Mouse (Mus musculus): Measurements from ENCODE around the gene Mier3. TPM values are rescaled to one million over a fixed set of nuclear protein-coding genes. Genes with fewer than 3 reads are reported as not detected.
"Not testable (repeated sequence)": the region's sequence is repeated elsewhere in the genome, so short reads cannot be mapped to it uniquely, and the experiment has no call there.

The Mier3 gene
- total RNA-seq, 2 experiments from 2014 or later, result 9.4 to 12.4 TPM

DNA sequence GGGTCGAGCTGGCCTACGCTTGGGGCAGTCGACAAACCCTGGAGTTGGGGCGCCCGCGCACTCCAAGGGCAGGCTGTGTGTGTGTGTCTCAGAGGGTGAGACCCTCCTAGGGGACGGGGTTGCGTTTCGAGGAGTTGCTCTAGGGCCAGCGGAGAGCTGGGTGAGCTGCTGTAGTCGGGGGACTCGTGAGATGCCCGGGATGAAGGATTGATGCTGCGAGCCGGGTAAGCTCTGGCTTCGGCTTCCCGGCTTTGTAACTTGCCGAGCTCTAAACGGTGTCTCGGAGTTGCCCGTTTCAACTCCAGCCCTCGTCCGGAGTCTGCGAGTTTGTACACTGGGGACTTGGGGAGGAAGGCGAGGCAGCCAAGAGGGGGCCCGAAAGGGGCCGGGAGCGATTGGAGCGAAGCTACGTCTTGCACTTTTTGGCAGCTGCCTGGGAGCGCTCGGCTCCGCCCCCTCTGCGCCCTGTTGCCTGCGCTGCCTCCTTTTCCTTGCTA is 6.6 kb downstream of the Mier3 start:
- peak; percentile 63 for DNase-seq (ENCODE audit: low spot score)

GRCm38 (mm10) chr13:111703396-111703795 is 22.6 kb downstream of the Mier3 start:
- no peak for DNase-seq (ENCODE audit: low spot score)

GRCm38 (mm10) chr13:111703952-111704351 is 23.2 kb downstream of the Mier3 start:
- not testable (repeated sequence) for DNase-seq (ENCODE audit: low spot score)

DNA sequence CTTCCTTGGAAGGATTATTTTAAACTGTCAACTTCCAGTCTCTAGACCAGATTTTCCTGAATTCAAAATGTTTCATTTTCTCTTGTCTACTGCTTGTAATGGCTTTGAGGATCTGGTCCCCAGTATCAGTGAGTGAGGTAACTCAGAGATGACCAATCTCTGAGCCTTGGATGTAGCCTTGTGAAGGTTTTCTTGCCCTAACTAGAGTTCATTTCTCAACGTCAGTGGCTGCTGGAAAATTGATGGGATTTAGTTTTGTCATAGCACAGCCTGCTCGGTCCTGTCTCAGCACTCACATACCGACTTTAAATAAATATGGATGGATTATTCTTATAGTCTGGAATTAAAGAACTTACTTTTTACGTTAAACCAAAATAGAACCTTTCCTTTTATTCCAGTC is 29.8 kb downstream of the Mier3 start:
- no peak for DNase-seq (ENCODE audit: low spot score)

GRCm38 (mm10) chr13:111719726-111720125 is 38.9 kb downstream of the Mier3 start:
- no peak for DNase-seq (ENCODE audit: low spot score)

DNA sequence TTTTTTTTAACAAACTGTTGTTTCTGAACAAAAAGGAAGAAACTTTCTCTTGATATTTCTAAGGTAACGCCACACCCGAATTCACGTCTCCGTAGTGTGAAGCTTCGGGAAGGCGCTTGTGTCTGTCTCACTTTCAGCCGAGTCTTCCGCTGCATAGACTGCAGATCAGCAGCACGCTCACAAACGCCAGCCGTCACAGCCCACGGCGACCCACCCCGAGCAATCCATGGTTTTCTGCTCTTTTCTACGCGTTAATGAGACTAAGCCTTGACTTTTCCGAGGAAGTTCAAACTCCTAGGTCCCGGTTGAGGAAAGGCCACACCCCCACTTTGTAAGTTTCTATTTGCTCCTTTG is 44.0 kb downstream of the Mier3 start:
- DNase-seq (ENCODE audit: low spot score), result no peak

DNA sequence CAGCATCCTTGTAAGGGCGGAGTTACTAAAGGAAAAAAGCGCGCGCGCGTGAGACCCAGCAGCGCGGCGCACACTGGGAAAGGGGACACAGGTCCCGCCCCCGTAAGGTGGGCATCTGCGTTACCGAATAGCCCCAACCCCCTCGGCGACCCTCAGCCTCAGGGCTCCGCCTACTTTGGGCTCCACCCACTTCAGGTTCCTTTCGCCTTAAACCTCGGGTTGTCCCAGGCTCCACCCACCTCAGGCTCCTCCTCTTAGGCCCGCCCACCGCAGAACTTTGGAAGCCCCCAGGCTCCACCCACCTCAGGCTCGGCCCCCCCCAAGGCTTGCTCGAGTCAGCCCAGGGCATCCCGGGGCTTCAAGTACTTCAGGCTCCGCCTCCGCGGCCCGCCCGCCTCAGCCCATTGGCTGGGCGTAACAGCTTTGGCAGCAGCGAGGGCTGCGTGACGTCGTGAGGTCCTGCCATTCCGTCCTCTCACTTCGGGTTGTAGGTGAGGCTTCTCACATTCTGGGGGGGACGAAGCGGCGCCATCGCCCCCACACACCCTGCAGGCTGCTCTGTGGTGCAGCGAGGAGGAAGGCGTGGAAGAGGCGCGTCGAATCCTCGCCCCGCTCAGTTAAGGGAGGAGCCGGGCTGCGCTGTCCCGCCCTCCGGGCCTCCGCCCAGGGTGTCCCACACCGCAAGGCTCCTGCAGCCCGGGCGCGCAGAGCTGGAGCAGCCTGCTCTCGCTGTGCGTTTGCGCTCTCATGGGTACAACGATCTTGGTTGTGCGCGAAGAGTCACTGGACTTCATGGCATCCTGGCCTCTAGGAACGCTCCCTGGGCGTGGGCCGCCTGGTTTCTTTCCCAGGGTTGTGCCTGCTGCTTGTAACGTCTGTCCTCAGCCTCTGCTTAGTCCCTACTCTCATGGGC is 44.6 kb downstream of the Mier3 start:
- peak; percentile 98 for DNase-seq (ENCODE audit: low spot score)

DNA sequence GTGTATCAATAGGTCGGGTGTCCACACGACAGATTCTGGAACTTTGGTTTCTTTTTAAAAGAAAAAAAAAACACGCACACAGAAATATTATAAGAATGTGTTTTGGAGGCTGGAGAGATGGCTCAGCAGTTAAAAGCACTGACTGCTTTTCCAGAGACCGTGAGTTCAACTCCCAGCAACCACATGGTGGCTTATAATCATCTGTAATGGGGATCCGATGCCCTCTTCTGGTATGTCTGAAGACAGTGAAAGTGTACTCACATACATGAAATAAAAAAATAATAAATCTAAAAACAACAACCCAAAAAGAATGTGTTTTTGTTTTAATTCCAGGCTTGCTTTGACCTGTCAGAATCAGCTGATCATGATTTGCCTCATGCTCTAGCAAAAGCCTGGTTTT is 46.1 kb downstream of the Mier3 start:
- DNase-seq (ENCODE audit: low spot score), result no peak

DNA sequence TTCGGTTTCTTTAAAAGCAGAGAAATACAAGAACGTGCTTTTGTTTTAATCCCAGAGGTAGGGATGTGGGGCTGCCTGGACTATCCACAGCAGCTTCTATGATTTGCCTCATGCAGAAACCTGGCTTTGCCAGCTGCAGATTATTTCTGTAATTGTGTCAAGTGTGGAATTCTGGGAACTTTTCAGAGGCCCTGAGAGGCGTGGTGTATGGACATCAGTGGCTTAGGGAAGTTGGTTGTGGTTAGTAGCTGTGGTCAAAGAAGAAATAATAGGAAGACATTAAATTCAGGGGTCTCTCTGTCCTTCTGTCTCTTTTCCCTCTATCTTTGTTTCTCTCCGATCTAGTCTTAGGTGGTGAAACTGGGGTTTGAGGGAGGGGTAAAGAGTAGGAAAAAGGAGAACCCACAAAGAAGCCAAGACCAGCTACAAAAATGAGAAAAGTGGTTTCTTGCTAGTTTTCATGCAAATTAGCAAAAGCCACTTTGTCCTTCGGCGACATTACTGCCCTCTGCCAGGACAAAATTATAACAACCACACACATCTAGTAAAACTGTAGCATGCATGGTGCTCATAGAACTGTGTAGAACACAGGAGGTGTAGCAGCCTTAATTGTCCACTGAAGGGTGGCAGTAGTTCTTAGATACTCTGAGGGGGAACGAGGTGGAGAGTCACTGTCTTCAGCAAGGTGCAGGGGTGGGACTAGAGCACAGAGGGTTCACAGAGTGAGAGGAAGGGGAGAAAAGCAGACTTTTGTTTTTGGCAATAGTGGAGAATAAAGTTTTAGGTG is 60.6 kb downstream of the Mier3 start:
- no peak for DNase-seq (ENCODE audit: low spot score)

DNA sequence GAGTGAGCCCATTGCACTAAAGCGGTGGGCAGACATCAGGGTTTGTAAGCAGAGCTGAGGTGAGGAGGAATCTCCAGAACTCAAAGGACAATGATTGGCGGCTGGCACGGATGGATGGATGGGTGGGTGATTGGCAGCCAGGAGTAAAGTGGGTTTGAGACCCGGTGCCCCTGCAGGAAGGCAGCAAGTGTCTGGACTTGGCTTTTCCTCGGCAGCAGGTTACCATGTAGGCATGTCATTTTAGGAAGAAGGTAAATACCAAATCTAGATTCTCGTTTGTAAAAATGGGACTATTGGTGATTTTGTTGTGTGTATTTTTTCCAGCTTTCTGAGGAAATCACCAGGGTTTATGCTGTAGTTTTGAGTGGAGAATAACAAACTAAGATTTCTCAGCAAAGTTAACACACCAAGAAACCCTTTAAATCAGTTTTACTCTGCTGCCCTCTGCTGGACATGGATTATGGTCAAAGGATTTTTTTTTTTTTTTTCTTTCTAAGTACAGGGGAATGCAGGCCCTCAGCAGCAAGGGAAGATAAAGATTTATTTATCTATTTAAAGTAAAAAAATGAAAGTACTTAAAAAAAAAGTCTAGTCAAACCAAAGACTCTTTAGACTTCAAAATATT is 61.3 kb downstream of the Mier3 start:
- peak; percentile 54 for DNase-seq (ENCODE audit: low spot score)

GRCm38 (mm10) chr13:111744233-111745000 is 63.6 kb downstream of the Mier3 start:
- DNase-seq (ENCODE audit: low spot score), result no peak

DNA sequence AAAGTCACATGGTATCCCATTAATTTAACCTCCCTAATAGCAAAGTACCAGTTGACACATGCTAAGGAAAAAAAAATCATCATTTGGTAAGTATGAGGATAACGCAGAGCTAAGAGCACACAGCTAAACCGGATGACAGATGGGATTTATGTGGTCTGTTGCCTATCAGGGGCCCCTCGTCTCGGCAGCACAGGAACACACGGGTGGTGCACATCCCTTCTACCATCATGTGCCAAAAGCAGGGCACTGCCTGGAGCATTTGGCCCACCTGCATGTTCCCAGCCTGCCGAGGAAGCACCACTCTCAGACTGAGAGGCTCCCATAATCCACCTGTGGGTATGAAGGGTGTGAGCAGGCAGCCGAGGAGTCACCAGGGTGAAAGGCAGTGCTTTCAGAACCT is 64.4 kb downstream of the Mier3 start:
- DNase-seq (ENCODE audit: low spot score), result no peak

GRCm38 (mm10) chr13:111746831-111747230 is 66.1 kb downstream of the Mier3 start:
- no peak for DNase-seq (ENCODE audit: low spot score)

DNA sequence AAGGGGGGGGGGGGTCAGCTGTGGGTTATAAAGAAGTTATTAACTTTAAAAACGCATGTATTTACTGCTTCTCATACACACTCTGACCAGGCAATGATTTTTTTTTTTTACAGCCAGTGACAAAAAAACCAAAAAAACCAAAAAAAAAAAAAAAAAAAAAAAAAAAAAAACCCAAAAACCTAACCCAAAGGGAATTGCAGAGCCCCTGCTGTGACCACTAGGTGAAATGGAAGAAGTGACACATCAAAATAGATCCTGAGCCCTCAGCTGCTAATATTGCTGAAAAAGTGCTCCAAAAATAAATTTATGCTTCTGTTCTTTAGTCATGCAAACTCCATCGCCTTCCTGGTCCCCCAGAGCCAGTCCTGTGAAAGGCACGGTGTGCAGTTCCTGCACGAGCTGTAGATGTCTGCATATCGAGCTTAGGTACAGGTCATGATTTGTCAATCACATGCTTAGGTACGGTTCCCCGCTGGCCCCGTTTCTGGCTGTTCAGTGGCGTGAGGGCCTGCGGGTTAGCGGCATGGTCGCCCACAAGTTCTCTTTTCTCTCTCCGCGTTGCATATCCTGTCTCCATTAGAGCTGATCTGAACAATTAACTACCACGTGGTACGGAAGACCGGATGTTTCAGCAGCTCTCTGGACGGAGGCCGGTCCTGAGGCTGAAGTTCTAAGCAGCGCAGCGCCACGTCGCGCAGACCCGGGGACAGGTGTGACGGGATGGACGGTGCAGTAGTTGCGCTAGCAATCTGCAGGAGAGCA is 67.7 kb downstream of the Mier3 start:
- no peak for DNase-seq (ENCODE audit: low spot score)

DNA sequence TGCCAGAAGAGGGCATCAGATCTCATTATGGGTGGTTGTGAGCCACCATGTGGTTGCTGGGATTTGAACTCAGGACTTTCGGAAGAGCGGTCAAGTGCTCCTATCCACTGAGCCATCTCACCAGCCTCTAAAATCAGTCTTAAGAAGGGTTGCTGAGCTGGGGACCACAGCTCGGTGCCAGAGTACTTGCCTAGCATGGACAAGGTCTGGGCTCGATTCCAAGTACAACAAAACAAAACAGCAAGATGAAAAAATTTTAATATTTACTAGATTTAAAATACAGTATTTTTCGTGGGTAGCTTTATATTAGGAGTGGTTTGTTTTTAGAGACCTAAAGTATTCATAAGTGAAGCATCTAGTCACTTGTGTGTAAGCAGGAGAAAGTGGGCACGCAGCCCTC is 72.5 kb downstream of the Mier3 start:
- no peak for DNase-seq (ENCODE audit: low spot score)

- DNase-seq (ENCODE audit: low spot score), result no peak
Observed at GRCm38 (mm10) chr13:111755377-111755776, 74.6 kb downstream of the Mier3 start.

GRCm38 (mm10) chr13:111755937-111756336 is 75.2 kb downstream of the Mier3 start:
- DNase-seq (ENCODE audit: low spot score), result no peak

DNA sequence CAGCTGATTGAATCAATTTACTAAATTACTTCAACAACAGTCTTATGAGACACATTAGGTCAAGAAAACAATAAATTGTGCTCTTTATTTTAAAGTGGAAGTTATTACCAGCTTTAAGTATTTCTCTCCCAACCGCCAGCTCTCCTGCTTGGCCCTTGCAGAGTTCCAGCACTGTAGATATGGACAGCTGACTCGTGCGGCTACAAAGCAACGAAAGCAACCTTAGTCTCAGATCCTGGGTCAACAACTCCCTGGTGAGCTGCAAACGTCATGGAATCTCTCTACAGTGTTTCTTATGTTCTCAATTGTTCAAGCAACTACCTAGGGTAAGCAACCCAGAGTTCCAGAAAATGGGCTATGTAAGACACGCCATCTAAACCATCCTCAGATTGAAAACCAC is 76.2 kb downstream of the Mier3 start:
- no peak for DNase-seq (ENCODE audit: low spot score)

GRCm38 (mm10) chr13:111762526-111762925 is 81.7 kb downstream of the Mier3 start:
- no peak for DNase-seq (ENCODE audit: low spot score)

Measured in gastrocnemius, adult 18-20 months (tissue).